Mouse (Mus musculus) embryonic stem cell, embryonic (primary cell): ENCODE results near the gene Gm11756.
"Not testable (repeated sequence)": the region's sequence is repeated elsewhere in the genome, so short reads cannot be mapped to it uniquely, and the experiment has no call there.

Experiments used
- CTCF ChIA-PET, 4 experiments: fragments of 300-600 bp in 2 of 4; fragments of 350-600 bp in 2 of 4; sonication (Branson Sonifier 250); formaldehyde crosslinking; loops; one replicate each; lab custom pipeline; 2022; ENCODE audit warnings: inconsistent platforms in 2 of 4; lab: Charles Lee
- POLR2A ChIA-PET, 4 experiments: fragments of 300-600 bp in 2 of 4; fragments of 350-600 bp in 2 of 4; sonication (Branson Sonifier 250); formaldehyde crosslinking; loops; one replicate each; lab custom pipeline; 2022; ENCODE audit warnings: antibody characterized with exemption in 4 of 4, inconsistent platforms in 1 of 4; lab: Charles Lee

Gene Gm11756

GRCm38 (mm10) chr4:73920660-73921059, at the start of gene Gm11756:
Gene Gm11756 (minus strand): TSS chr4:73920760.
- CTCF ChIA-PET = not testable (repeated sequence)

GRCm38 (mm10) chr4:73950375-73950896, 29.9 kb upstream of the Gm11756 start, which contains the start of gene 2310002L09Rik:
Gene 2310002L09Rik (minus strand): TSS chr4:73950846.
- POLR2A ChIA-PET = no interaction called here

More at GRCm38 (mm10) chr4:73920660-73921059, at the start of gene Gm11756:
- POLR2A ChIA-PET = not testable (repeated sequence)

GRCm38 (mm10) chr4:73905853-73906252, 14.7 kb downstream of the Gm11756 start, which contains the start of gene Gm13871:
Gene Gm13871 (minus strand): TSS chr4:73905953.
- POLR2A ChIA-PET, CTCF ChIA-PET: not testable (repeated sequence)

More at GRCm38 (mm10) chr4:73950375-73950896, 29.9 kb upstream of the Gm11756 start, which contains the start of gene 2310002L09Rik:
- CTCF ChIA-PET = no interaction called here

- POLR2A ChIA-PET, CTCF ChIA-PET: not testable (repeated sequence)
Observed at GRCm38 (mm10) chr4:73891012-73891411, 29.5 kb downstream of the Gm11756 start, which contains the start of gene Gm11757. Gene Gm11757 (minus strand): TSS chr4:73891112.

- CTCF ChIA-PET, POLR2A ChIA-PET: not testable (repeated sequence)
Observed at GRCm38 (mm10) chr4:73876166-73876565, 44.4 kb downstream of the Gm11756 start, which contains the start of gene Gm11758. Gene Gm11758 (minus strand): TSS chr4:73876266.
